ENCODE assay signal across 20 mouse cellular contexts in genomic region chr2:155099994-155100795, GRCm38 (mm10). TPM values are rescaled to one million over a fixed set of nuclear protein-coding genes. Genes with fewer than 3 reads are reported as not detected.
DNase-seq lines count a peak whose midpoint lies in the region; ATAC-seq and TF ChIP-seq lines count a peak whose summit lies in the region.
"Had no signal": no experiment of that assay in that cellular context is flagged by ENCODE, and none has a peak within 500 bp of the region (broad histone marks: within the 10 kb centered on the region; RNA-seq: fewer than 3 reads in every experiment).

No protein-coding gene starts in this region.

- no peak for TF ChIP-seq CTCF in left cerebral cortex, adult 2 months (IDR thresholded peaks at IDR 0.05)

- WGBS in heart, embryonic 12.5 days, result 59% methylated on average over 14 of the region's 14 CpGs
- WGBS in intestine, embryonic 15.5 days, result 67% methylated on average over 14 of the region's 14 CpGs

- no peak overlapping the region for H3K9ac ChIP-seq in heart, embryonic 12.5 days
- no peak overlapping the region for H3K9ac ChIP-seq in intestine, embryonic 15.5 days
- H3K9ac ChIP-seq: embryonic facial prominence, embryonic 12.5 days; heart, embryonic 15.5 days; hindbrain, embryonic 12.5 days; liver, embryonic 14.5 days; neural tube, embryonic 13.5 days had no signal

- H3K27ac ChIP-seq in heart, embryonic 12.5 days (ENCODE audit: poor library complexity, severe bottlenecking), result no peak overlapping the region
- peak overlapping the region; percentile 38 for H3K27ac ChIP-seq in left cerebral cortex, adult 2 months
- peak overlapping the region; percentile 73 for H3K27ac ChIP-seq in intestine, embryonic 15.5 days
- H3K27ac ChIP-seq: embryonic facial prominence, embryonic 12.5 days; heart, embryonic 15.5 days; hindbrain, embryonic 12.5 days; limb, embryonic 10.5 days; liver, embryonic 14.5 days; neural tube, embryonic 13.5 days had no signal

- no peak overlapping the region for H3K4me2 ChIP-seq in heart, embryonic 12.5 days
- no peak overlapping the region for H3K4me2 ChIP-seq in intestine, embryonic 15.5 days (replicated peaks)
- H3K4me2 ChIP-seq: embryonic facial prominence, embryonic 12.5 days; heart, embryonic 15.5 days; hindbrain, embryonic 12.5 days; neural tube, embryonic 13.5 days had no signal

- peaks cover 17% of the 10 kb centered on the region for H3K4me1 ChIP-seq in heart, embryonic 12.5 days (replicated peaks)
- no peaks in the 10 kb centered on the region for H3K4me1 ChIP-seq in intestine, embryonic 15.5 days (replicated peaks)
- H3K4me1 ChIP-seq: embryonic facial prominence, embryonic 12.5 days; heart, embryonic 15.5 days; hindbrain, embryonic 12.5 days; limb, embryonic 10.5 days; neural tube, embryonic 13.5 days had no signal

- no peaks in the 10 kb centered on the region for H3K36me3 ChIP-seq in heart, embryonic 12.5 days
- H3K36me3 ChIP-seq in intestine, embryonic 15.5 days, result no peaks in the 10 kb centered on the region
- H3K36me3 ChIP-seq: embryonic facial prominence, embryonic 12.5 days; heart, embryonic 15.5 days; hindbrain, embryonic 12.5 days; limb, embryonic 10.5 days; neural tube, embryonic 13.5 days had no signal

- no peak overlapping the region for H3K4me3 ChIP-seq in heart, embryonic 12.5 days
- no peak overlapping the region for H3K4me3 ChIP-seq in left cerebral cortex, adult 2 months
- no peak overlapping the region for H3K4me3 ChIP-seq in intestine, embryonic 15.5 days (replicated peaks)
- H3K4me3 ChIP-seq: embryonic facial prominence, embryonic 12.5 days; erythroblast, embryonic 14.5 days; heart, embryonic 15.5 days; hindbrain, embryonic 12.5 days; limb, embryonic 10.5 days; neural tube, embryonic 13.5 days had no signal

- intact Hi-C loops in left cerebral cortex, adult 2 months (cut with DNase I), result loop anchor here (10.0 kb wide), 1 partner anchor 125 kb away; no protein-coding TSS in a partner anchor
- intact Hi-C loops in left cerebral cortex, postnatal 10 days (cut with DNase I), result no loop called here

- no peaks in the 10 kb centered on the region for H3K9me3 ChIP-seq in heart, embryonic 12.5 days (replicated peaks)
- H3K9me3 ChIP-seq in intestine, embryonic 15.5 days, result no peaks in the 10 kb centered on the region
- H3K9me3 ChIP-seq: embryonic facial prominence, embryonic 12.5 days; heart, embryonic 15.5 days; hindbrain, embryonic 12.5 days; limb, embryonic 10.5 days; neural tube, embryonic 13.5 days had no signal

- peak; percentile 48; the same call in 1 of the 2 replicates for ATAC-seq in heart, embryonic 12.5 days (ENCODE audit: insufficient number of reproducible peaks, low FRiP score)
- ATAC-seq in intestine, embryonic 15.5 days, result peak; percentile 72
- ATAC-seq: forebrain, embryonic 14.5 days had no signal

- no peak for DNase-seq in heart, postnatal 4 days
- no peak for DNase-seq in left cerebral cortex, adult 2 months (ENCODE audit: extremely low spot score in 1 of 2, low spot score in 2 of 2)
- no peak for DNase-seq in left cerebral cortex, postnatal 10 days (ENCODE audit: extremely low spot score in 1 of 2, low spot score in 2 of 2)
- no peak for DNase-seq in right cerebral cortex, adult 18-20 months
- DNase-seq in lung, postnatal 10 days, result no peak
- DNase-seq: B cell, adult 2 months; cerebellum, adult 9-10 months; lung, postnatal 14 days; midbrain, embryonic 14.5 days; thymus, postnatal 4 days had no signal

- no peaks in the 10 kb centered on the region for H3K27me3 ChIP-seq in heart, embryonic 12.5 days (replicated peaks)
- H3K27me3 ChIP-seq in intestine, embryonic 15.5 days (replicated peaks), result no peaks in the 10 kb centered on the region
- H3K27me3 ChIP-seq: embryonic facial prominence, embryonic 12.5 days; heart, embryonic 15.5 days; hindbrain, embryonic 12.5 days; neural tube, embryonic 13.5 days had no signal

RNA-seq across cellular contexts. Expression of gene Ahcy, which starts 25.9 kb away (rescaled TPM):
- polyA plus RNA-seq in heart, embryonic 12.5 days (2016; fragmentation: Nextera tagmentation; extraction: Ambion mirVana), result 48.6 and 50.9 TPM in 2 replicates
- 10 to 100 TPM; 19.7 to 22.6 TPM for total RNA-seq in heart, postnatal 4 days (2021)
- total RNA-seq in left cerebral cortex, adult 2 months (2021), result 10 to 100 TPM; 13.8 to 14.4 TPM
- 10 to 100 TPM; 14.0 to 14.8 TPM for total RNA-seq in left cerebral cortex, postnatal 10 days (2021)
- 110 and 114 TPM in 2 replicates for polyA plus RNA-seq in intestine, embryonic 15.5 days (2015; fragmentation: Nextera tagmentation; extraction: Ambion mirVana)

RNA-seq across cellular contexts. Expression of gene Itch, which starts 33.1 kb away (rescaled TPM):
- 43.2 and 44.2 TPM in 2 replicates for polyA plus RNA-seq in heart, embryonic 12.5 days (2016; fragmentation: Nextera tagmentation; extraction: Ambion mirVana)
- 10 to 100 TPM; 36.5 to 38.0 TPM for total RNA-seq in heart, postnatal 4 days (2021)
- total RNA-seq in left cerebral cortex, adult 2 months (2021), result 10 to 100 TPM; 50.8 to 53.9 TPM
- total RNA-seq in left cerebral cortex, postnatal 10 days (2021), result 10 to 100 TPM; 35.2 to 35.3 TPM
- 44.6 and 45.4 TPM in 2 replicates for polyA plus RNA-seq in intestine, embryonic 15.5 days (2015; fragmentation: Nextera tagmentation; extraction: Ambion mirVana)
